Mouse (Mus musculus): ENCODE measurements around the gene Brd2. TPM values are rescaled to one million over a fixed set of nuclear protein-coding genes. Genes with fewer than 3 reads are reported as not detected.
A peak's percentile ranks its signal among the peaks of the same experiment; 100 is the strongest.

Brd2 gene
- polyA plus RNA-seq, 1 experiment from 2014 or later: 112 TPM

DNA sequence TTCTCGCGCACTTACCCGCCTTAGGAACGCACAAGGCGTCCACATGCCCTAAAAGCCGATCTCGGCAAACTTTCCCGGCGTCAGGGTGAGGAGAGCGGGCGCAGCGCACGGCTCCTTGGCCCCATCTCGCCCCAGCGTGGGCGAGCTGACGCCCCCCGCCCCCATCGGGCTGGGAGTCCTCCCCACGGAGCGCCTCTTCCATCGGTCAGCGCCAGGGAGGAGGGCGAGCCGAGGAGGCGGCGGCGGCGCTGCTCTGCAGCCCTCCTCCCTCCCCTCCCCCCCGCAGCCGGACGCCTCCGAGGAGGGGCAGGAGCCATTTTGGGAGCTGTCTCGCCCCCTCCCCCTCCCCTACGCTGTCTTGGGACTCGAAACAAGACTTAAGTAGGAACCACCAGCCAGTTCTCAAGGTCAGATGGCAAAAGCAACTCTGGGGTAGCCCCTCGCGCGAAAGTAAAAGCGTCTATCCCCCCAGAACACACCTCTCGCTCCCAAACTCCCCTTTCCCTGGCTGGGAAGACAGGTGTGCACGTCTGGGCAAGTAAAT is 2.2 kb downstream of the Brd2 start:
- peaks cover 30% of the 10 kb centered on the region for H3K4me1 ChIP-seq
- peak overlapping the region; percentile 61 for H3K4me2 ChIP-seq
- peak overlapping the region; percentile 99 for H3K27ac ChIP-seq
- H3K36me3 ChIP-seq: peaks cover 27% of the 10 kb centered on the region
- peak overlapping the region; percentile 81 for H3K4me3 ChIP-seq
- H3K9me3 ChIP-seq: no peaks in the 10 kb centered on the region
- peak overlapping the region; percentile 85 for H3K9ac ChIP-seq
- 0 out of 2 replicates have a peak, but pooled peaks have one; percentile 3 for ATAC-seq (ENCODE audit: insufficient number of reproducible peaks, low FRiP score, low TSS enrichment, low read depth)
- WGBS: under 1% methylated on average over 39 of the region's 42 CpGs
- no peaks in the 10 kb centered on the region for H3K27me3 ChIP-seq

- H3K4me3 ChIP-seq: peak within 1 kb of the TSS; percentile 81
- H3K4me2 ChIP-seq: peak within 1 kb of the TSS; percentile 83
- H3K27ac ChIP-seq: peak within 1 kb of the TSS; percentile 99
- H3K9me3 ChIP-seq: no peaks in the 10 kb centered on the region
- peak; percentile 80 for ATAC-seq (ENCODE audit: insufficient number of reproducible peaks, low FRiP score, low TSS enrichment, low read depth)
- peaks cover 34% of the 10 kb centered on the region for H3K36me3 ChIP-seq
- peak within 1 kb of the TSS; percentile 85 for H3K9ac ChIP-seq
- H3K4me1 ChIP-seq: peaks cover 35% of the 10 kb centered on the region
- under 1% methylated on average over 96 of the region's 96 CpGs for WGBS
- no peaks in the 10 kb centered on the region for H3K27me3 ChIP-seq
Measured at GRCm38 (mm10) chr17:34119249-34120179, 2.9 kb downstream of the Brd2 start, which contains the start of gene H2-DMa. H2-DMa (plus strand) TSS chr17:34119541.

GRCm38 (mm10) chr17:34118873-34119248 is 3.6 kb downstream of the Brd2 start:
- Histone ChIP-seq H3K4me3 (peak overlapping the region; percentile 81), H3K36me3 (peaks cover 41% of the 10 kb centered on the region), H3K4me2 (peak overlapping the region; percentile 83), H3K27ac (peak overlapping the region; percentile 99), H3K9me3 (no peaks in the 10 kb centered on the region), H3K9ac (peak overlapping the region; percentile 69), H3K4me1 (peaks cover 29% of the 10 kb centered on the region), H3K27me3 (no peaks in the 10 kb centered on the region)
- no peak; the same call in 1 of the 2 replicates for ATAC-seq (ENCODE audit: insufficient number of reproducible peaks, low FRiP score, low TSS enrichment, low read depth)
- WGBS: 0% methylated on average over 38 of the region's 38 CpGs

- Histone ChIP-seq H3K4me1 (peaks cover 28% of the 10 kb centered on the region), H3K27me3 (no peaks in the 10 kb centered on the region), H3K36me3 (peaks cover 47% of the 10 kb centered on the region), H3K27ac (peak overlapping the region; percentile 99), H3K9ac (peak overlapping the region; percentile 69), H3K4me2 (peak overlapping the region; percentile 83), H3K9me3 (no peaks in the 10 kb centered on the region), H3K4me3 (peak overlapping the region; percentile 81)
- no peak for ATAC-seq (ENCODE audit: insufficient number of reproducible peaks, low FRiP score, low TSS enrichment, low read depth)
- WGBS: under 1% methylated on average over 66 of the region's 67 CpGs
Measured at GRCm38 (mm10) chr17:34118113-34118872, 4.1 kb downstream of the Brd2 start.

DNA sequence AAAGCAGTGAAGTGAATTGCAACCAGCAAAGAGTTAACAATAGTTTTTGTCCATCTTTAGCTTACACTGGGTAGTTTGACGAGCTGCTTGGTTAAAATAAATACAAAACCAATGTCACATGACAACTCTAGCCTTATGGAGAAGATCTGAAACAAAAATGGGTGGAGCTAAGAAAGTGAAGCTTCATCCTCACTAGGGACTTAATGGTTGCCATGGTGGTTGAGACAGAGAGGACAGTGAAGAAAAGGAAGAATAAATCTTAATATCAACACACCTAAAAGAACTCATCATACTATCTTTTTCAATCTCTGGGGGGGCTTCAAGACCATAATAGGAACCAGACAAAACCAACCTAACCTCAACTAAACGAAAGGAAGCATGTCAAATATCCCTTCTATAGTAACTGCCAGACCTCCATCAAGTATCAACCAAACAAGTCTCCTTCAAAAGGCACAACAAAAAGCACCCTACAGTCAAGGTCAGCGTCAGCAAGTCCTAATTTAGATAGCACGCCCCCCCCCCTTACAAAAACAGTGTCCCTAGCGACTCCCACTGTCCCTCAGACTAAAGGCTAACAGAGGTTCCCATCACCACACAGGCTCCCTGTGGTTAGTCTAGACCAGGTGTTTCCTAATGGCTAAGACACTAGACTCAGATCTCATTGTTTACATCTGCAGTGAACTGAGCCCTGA is 4.9 kb downstream of the Brd2 start:
- peaks cover 54% of the 10 kb centered on the region for H3K36me3 ChIP-seq
- peaks cover 28% of the 10 kb centered on the region for H3K4me1 ChIP-seq
- H3K9me3 ChIP-seq: no peaks in the 10 kb centered on the region
- no peaks in the 10 kb centered on the region for H3K27me3 ChIP-seq
- H3K4me2 ChIP-seq: peak overlapping the region; percentile 83
- WGBS: under 1% methylated on average over 5 of the region's 5 CpGs
- peak overlapping the region; percentile 69 for H3K9ac ChIP-seq
- ATAC-seq (ENCODE audit: insufficient number of reproducible peaks, low FRiP score, low TSS enrichment, low read depth): no peak
- H3K27ac ChIP-seq: no peak overlapping the region
- peak overlapping the region; percentile 81 for H3K4me3 ChIP-seq

DNA sequence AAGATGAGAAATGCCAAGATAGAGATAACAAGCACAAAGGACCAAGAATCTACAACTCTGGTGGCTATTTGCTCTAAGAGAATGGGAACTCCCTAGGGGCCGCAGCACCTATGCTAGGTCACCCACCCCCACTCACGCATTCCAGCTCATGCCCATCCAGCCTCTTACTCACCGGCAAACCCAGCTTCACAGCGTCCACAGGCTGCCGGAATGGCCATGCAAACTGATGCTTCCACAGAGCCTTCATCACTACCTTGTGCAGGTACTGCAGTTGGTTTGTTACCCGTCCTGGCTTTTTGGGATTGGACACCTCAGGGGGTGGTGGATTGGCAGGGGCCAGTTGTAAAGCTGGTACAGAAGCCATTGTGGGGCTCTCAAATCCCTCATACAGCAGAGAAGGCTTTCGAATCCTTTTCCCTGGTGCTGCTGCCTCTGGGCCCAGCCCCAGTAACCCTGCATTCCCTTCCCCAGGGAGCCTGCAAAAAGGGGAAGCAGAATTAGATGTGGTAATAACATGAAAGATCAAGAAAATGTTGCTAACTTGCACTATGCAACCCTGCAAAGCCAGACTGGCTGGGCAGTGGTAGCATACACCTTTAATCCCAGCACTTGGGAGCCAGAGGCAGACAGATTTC is 5.6 kb downstream of the Brd2 start:
- Histone ChIP-seq H3K36me3 (peaks cover 61% of the 10 kb centered on the region), H3K27me3 (no peaks in the 10 kb centered on the region), H3K4me1 (peaks cover 28% of the 10 kb centered on the region), H3K9me3 (no peaks in the 10 kb centered on the region), H3K9ac (peak overlapping the region; percentile 69), H3K27ac (no peak overlapping the region), H3K4me3 (peak overlapping the region; percentile 81), H3K4me2 (peak overlapping the region; percentile 83)
- no peak for ATAC-seq (ENCODE audit: insufficient number of reproducible peaks, low FRiP score, low TSS enrichment, low read depth)
- 31% methylated on average over 7 of the region's 7 CpGs for WGBS

DNA sequence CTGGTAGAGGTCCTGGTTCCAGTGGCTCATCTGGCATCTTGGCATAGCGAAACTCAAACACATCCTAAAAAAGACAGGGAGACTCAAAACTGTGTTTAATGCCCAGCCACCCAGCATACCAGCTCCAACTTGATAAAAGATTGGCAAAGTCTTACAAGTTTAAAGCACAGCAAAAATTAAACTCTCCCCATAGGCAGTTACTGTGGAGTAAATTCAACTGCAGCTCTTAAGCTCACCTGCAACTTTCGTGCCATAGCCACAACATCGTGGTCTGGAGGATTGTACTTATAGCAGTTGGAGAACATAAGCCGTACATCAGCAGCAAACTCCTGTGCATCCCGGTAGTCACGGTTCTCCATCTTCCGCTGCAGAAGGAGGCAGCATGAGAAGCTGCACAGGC is 8.3 kb downstream of the Brd2 start:
- Histone ChIP-seq H3K9ac (no peak overlapping the region), H3K36me3 (peaks cover 88% of the 10 kb centered on the region), H3K4me2 (no peak overlapping the region), H3K9me3 (no peaks in the 10 kb centered on the region), H3K4me3 (no peak overlapping the region), H3K27ac (no peak overlapping the region), H3K4me1 (peaks cover 28% of the 10 kb centered on the region), H3K27me3 (no peaks in the 10 kb centered on the region)
- no peak for ATAC-seq (ENCODE audit: insufficient number of reproducible peaks, low FRiP score, low TSS enrichment, low read depth)
- 89% methylated on average over 7 of the region's 7 CpGs for WGBS

- Histone ChIP-seq H3K36me3 (peaks cover 64% of the 10 kb centered on the region), H3K4me1 (peaks cover 10% of the 10 kb centered on the region)
- no peak for ATAC-seq (ENCODE audit: insufficient number of reproducible peaks, low FRiP score, low TSS enrichment, low read depth)
Measured at GRCm38 (mm10) chr17:34110309-34110708, 12.1 kb downstream of the Brd2 start.

DNA sequence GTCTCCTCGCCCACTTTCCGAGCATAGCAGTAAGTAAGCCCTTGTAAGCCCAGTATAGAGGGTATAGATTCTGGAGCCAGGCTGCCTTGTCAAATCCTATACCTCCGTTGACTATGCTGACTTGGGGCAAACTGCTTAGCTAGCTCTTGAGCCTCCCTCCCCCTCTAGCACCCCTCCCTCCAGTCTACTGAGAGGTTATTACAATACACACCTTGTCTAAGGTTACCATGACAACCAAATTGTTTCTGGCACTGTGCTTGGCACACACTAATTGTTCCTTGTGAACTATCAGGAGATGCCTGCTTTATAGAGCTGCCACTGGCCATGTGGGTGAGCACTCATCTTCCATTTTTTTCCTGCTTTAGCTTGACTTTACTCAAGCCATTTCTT is 12.6 kb downstream of the Brd2 start:
- Histone ChIP-seq H3K9me3 (no peaks in the 10 kb centered on the region), H3K27me3 (no peaks in the 10 kb centered on the region), H3K36me3 (peaks cover 58% of the 10 kb centered on the region), H3K27ac (peak overlapping the region; percentile 60), H3K9ac (no peak overlapping the region), H3K4me2 (no peak overlapping the region), H3K4me1 (peaks cover 5% of the 10 kb centered on the region), H3K4me3 (no peak overlapping the region)
- no peak for ATAC-seq (ENCODE audit: insufficient number of reproducible peaks, low FRiP score, low TSS enrichment, low read depth)
- 65% methylated on average over 3 of the region's 3 CpGs for whole genome bisulfite sequencing

More at GRCm38 (mm10) chr17:34110309-34110708, 12.1 kb downstream of the Brd2 start:
- no peak overlapping the region for H3K4me2 ChIP-seq
- H3K27me3 ChIP-seq: no peaks in the 10 kb centered on the region
- H3K9me3 ChIP-seq: no peaks in the 10 kb centered on the region
- WGBS: 60% methylated on average over 8 of the region's 8 CpGs
- no peak overlapping the region for H3K9ac ChIP-seq
- H3K4me3 ChIP-seq: no peak overlapping the region
- H3K27ac ChIP-seq: peak overlapping the region; percentile 60

- Histone ChIP-seq H3K36me3 (peaks cover 53% of the 10 kb centered on the region), H3K9me3 (no peaks in the 10 kb centered on the region), H3K27ac (0 out of 2 replicates have a peak overlapping the region, but pooled peaks have one; percentile 44), H3K27me3 (no peaks in the 10 kb centered on the region), H3K9ac (no peak overlapping the region), H3K4me2 (no peak overlapping the region), H3K4me3 (no peak overlapping the region), H3K4me1 (0 out of 2 replicates have a peak, but pooled peaks cover 3% of the 10 kb centered on the region)
- ATAC-seq (ENCODE audit: insufficient number of reproducible peaks, low FRiP score, low TSS enrichment, low read depth): no peak
- WGBS: 78% methylated on average over 14 of the region's 14 CpGs
Measured at GRCm38 (mm10) chr17:34109038-34109805, 13.2 kb downstream of the Brd2 start.

All from limb, embryonic 15.5 days (tissue).